ENCODE assay signal across 34 mouse cellular contexts in the genomic region with DNA sequence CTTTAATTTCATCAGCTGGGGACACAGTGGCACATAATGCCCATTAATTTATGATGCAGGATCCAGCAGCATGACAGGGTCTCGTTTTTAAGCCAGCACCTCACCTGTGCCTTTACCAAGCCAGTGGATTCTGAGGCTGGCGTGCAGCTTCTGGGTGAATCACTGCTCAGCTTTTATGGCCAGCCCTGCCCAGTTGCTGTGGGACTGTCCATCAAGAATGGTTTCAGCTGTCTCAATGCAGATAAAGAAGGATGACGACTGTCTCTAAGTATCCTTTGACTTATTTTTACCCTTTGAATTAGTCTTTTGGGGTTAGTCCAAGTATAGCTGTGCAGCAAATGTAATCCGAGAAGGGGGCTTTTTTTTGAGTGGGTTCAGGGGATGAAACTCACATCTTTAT.
"Had no signal": no experiment of that assay in that cellular context is flagged by ENCODE, and none has a peak within 500 bp of the region (broad histone marks: within the 10 kb centered on the region; RNA-seq: fewer than 3 reads in every experiment).

No protein-coding gene starts in this region.

- H3K4me2 ChIP-seq: heart, embryonic 11.5 days; heart, embryonic 12.5 days; heart, embryonic 13.5 days; heart, embryonic 15.5 days; hindbrain, embryonic 12.5 days; hindbrain, embryonic 13.5 days; hindbrain, embryonic 14.5 days; hindbrain, embryonic 15.5 days; intestine, embryonic 15.5 days; kidney, embryonic 15.5 days had no signal

- H3K9me3 ChIP-seq: heart, embryonic 13.5 days; heart, embryonic 15.5 days; hindbrain, embryonic 10.5 days; hindbrain, embryonic 12.5 days; hindbrain, embryonic 13.5 days; hindbrain, embryonic 15.5 days; intestine, embryonic 15.5 days; kidney, embryonic 15.5 days had no signal

- ATAC-seq: hindbrain, embryonic 16.5 days; hindbrain, postnatal 0 days; inflammation-experienced regulatory T-cells, adult 6 months; intestine, embryonic 15.5 days; intestine, embryonic 16.5 days; intestine, postnatal 0 days had no signal

- H3K9ac ChIP-seq: heart, embryonic 12.5 days; heart, embryonic 13.5 days; heart, embryonic 15.5 days; hindbrain, embryonic 12.5 days; hindbrain, embryonic 13.5 days; hindbrain, embryonic 14.5 days; hindbrain, embryonic 15.5 days; intestine, embryonic 15.5 days; kidney, embryonic 15.5 days had no signal

- H3K36me3 ChIP-seq: heart, embryonic 12.5 days; heart, embryonic 13.5 days; heart, embryonic 15.5 days; hindbrain, embryonic 10.5 days; hindbrain, embryonic 12.5 days; hindbrain, embryonic 13.5 days; hindbrain, embryonic 15.5 days; intestine, embryonic 15.5 days; kidney, embryonic 15.5 days had no signal

- DNase-seq: heart, postnatal 10 days; heart, postnatal 14 days; heart, postnatal 36 days; heart, postnatal 4 days; kidney, adult 11 months; kidney, adult 18-20 months; kidney, adult 2 months; kidney, adult 8-10 months; kidney, adult 9 months; kidney, postnatal 10 days; kidney, postnatal 14 days; kidney, postnatal 36 days; kidney, postnatal 4 days; layer of hippocampus, adult 9-11 months; layer of hippocampus, postnatal 36 days had no signal

- H3K4me1 ChIP-seq: heart, embryonic 15.5 days; hindbrain, embryonic 10.5 days; hindbrain, embryonic 12.5 days; hindbrain, embryonic 13.5 days; hindbrain, embryonic 15.5 days; intestine, embryonic 15.5 days; kidney, embryonic 15.5 days had no signal

- H3K27me3 ChIP-seq: heart, embryonic 12.5 days; hindbrain, embryonic 13.5 days; hindbrain, embryonic 15.5 days; intestine, embryonic 15.5 days had no signal

- H3K27ac ChIP-seq: heart, embryonic 13.5 days; heart, embryonic 15.5 days; hindbrain, embryonic 10.5 days; hindbrain, embryonic 12.5 days; hindbrain, embryonic 13.5 days; hindbrain, embryonic 14.5 days; hindbrain, embryonic 15.5 days; hindbrain, postnatal 0 days; intestine, embryonic 15.5 days; kidney, embryonic 15.5 days; kidney, postnatal 0 days; layer of hippocampus, adult 2 months; left cerebral cortex, adult 2 months had no signal

- H3K4me3 ChIP-seq: heart, embryonic 12.5 days; heart, embryonic 13.5 days; heart, embryonic 15.5 days; hindbrain, embryonic 10.5 days; hindbrain, embryonic 12.5 days; hindbrain, embryonic 13.5 days; hindbrain, embryonic 15.5 days; intestine, embryonic 15.5 days; kidney, embryonic 15.5 days; layer of hippocampus, adult 2 months; left cerebral cortex, adult 2 months had no signal
